Mouse (Mus musculus): Measurements from ENCODE around the gene Kat2b.
A peak's percentile ranks its signal among the peaks of the same experiment; 100 is the strongest.

GRCm38 (mm10) chr17:53578776-53579175, 12.1 kb downstream of the Kat2b start:
- no peak for TF ChIP-seq CTCF (IDR thresholded peaks at IDR 0.05; ENCODE audit: low read depth, low read length)
- TF ChIP-seq POLR2A (IDR thresholded peaks at IDR 0.05; ENCODE audit: insufficient read depth, low read length), result no peak
- peak; percentile 48; the same call in 1 of the 2 replicates for TF ChIP-seq EP300 (IDR thresholded peaks at IDR 0.05; ENCODE audit: insufficient read depth, low read depth, low read length)

All from ES-Bruce4 (cell line).